Mouse (Mus musculus) liver, embryonic 14.5 days (tissue): ENCODE measurements around the gene Maml2. TPM values are rescaled to one million over a fixed set of nuclear protein-coding genes. Genes with fewer than 3 reads are reported as not detected.

Experiments
- ATAC-seq: fragments of 200-750 bp; cut with Nextera tagmentation; 2 replicates; pipeline ENCODE4 v1.8.0; 2017; ENCODE audit warnings: moderate number of reproducible peaks, mild to moderate bottlenecking, moderate library complexity; ENCODE audit not compliant: insufficient read depth
- DNase-seq, 3 experiments: peaks; one replicate each; pipeline ENCODE4 v3.0.0-alpha.2; 2012 to 2013; ENCODE audit warnings: low read depth in 3 of 3, low spot score in 3 of 3
- H3K27ac ChIP-seq: fragments of 300-500 bp; sonication (generic); 2 replicates; pipeline ENCODE4 v1.5.1; 2014; ENCODE audit warnings: moderate library complexity, mild to moderate bottlenecking, control low read depth, inconsistent platforms
- H3K27me3 ChIP-seq: fragments of 300-500 bp; sonication (generic); 2 replicates; pipeline ENCODE4 v1.6.1; 2014; ENCODE audit warnings: mild to moderate bottlenecking, low read length, moderate library complexity; ENCODE audit not compliant: control insufficient read depth, insufficient read depth
- H3K36me3 ChIP-seq: fragments of 300-500 bp; sonication (generic); replicated peaks from 2 replicates; pipeline ENCODE4 v1.6.1; 2014; ENCODE audit warnings: low read depth; ENCODE audit not compliant: control insufficient read depth, insufficient read depth
- H3K4me1 ChIP-seq, 2 experiments: fragments of 200-500 bp in 1 of 2; fragments of 300-500 bp in 1 of 2; sonication (generic) in 1 of 2; replicated peaks; 2 replicates each; pipeline ENCODE4 v1.6.1; 2012 to 2014; ENCODE audit warnings: antibody characterized with exemption in 1 of 2, inconsistent platforms in 1 of 2, low read length in 1 of 2; ENCODE audit not compliant: control insufficient read depth in 2 of 2, insufficient read depth in 2 of 2
- H3K4me2 ChIP-seq: fragments of 300-500 bp; sonication (generic); 2 replicates; pipeline ENCODE4 v1.6.1; 2014; ENCODE audit warnings: low read depth, mild to moderate bottlenecking, control low read depth, moderate library complexity
- H3K4me3 ChIP-seq, 2 experiments: fragments of 200-500 bp in 1 of 2; fragments of 300-500 bp in 1 of 2; sonication (generic) in 1 of 2; 2 replicates each; pipeline ENCODE4 v1.5.1; 2012 to 2014; ENCODE audit warnings: low read depth in 2 of 2, low read length in 2 of 2, mild to moderate bottlenecking in 2 of 2, control low read depth in 1 of 2, inconsistent platforms in 1 of 2, moderate library complexity in 1 of 2; ENCODE audit not compliant: insufficient read depth in 1 of 2
- H3K9ac ChIP-seq: fragments of 300-500 bp; sonication (generic); replicated peaks from 2 replicates; pipeline ENCODE4 v1.6.1; 2014; ENCODE audit warnings: mild to moderate bottlenecking, control low read depth, moderate library complexity
- H3K9me3 ChIP-seq: fragments of 300-500 bp; sonication (generic); 2 replicates; pipeline ENCODE4 v1.6.1; 2016; ENCODE audit warnings: low read length, mixed read lengths; ENCODE audit not compliant: control insufficient read depth
- CTCF ChIP-seq: IDR thresholded peaks from 2 replicates; pipeline ENCODE4 v1.5.1; 2016; ENCODE audit warnings: antibody characterized with exemption, low read depth, control low read depth
- EP300 ChIP-seq: IDR thresholded peaks from 2 replicates; pipeline ENCODE4 v1.6.1; 2016; ENCODE audit warnings: antibody characterized with exemption, low read depth
- WGBS: fragments of 180-500 bp; shearing (Covaris S2); extraction: QIAGEN DNeasy Blood & Tissue Kit; methylation state at CpG from one replicate; pipeline ENCODE4 v1.1.7; 2014; ENCODE audit not compliant: insufficient replicate concordance; 5-methylcytosine and 5-hydroxymethylcytosine counted together
- polyA plus RNA-seq, 2 experiments: library from polyadenylated mRNA; depleted of rRNA in 1 of 2; stranded (reverse) in 1 of 2; unstranded in 1 of 2; fragments of >200 nt; fragmentation: Nextera tagmentation in 1 of 2; extraction: Ambion mirVana in 1 of 2; gene quantifications; 2 replicates each; pipeline versions ENCODE4 v1.2.1 to v1.2.3; 2012 to 2014

Gene Maml2
- polyA plus RNA-seq, 2 experiments = 0.65 to 0.66 TPM

- no peak for ATAC-seq
- WGBS = 66% methylated on average over 10 of the region's 10 CpGs
Measured at GRCm38 (mm10) chr9:13592701-13593100, 294.9 kb downstream of the Maml2 start.

DNA sequence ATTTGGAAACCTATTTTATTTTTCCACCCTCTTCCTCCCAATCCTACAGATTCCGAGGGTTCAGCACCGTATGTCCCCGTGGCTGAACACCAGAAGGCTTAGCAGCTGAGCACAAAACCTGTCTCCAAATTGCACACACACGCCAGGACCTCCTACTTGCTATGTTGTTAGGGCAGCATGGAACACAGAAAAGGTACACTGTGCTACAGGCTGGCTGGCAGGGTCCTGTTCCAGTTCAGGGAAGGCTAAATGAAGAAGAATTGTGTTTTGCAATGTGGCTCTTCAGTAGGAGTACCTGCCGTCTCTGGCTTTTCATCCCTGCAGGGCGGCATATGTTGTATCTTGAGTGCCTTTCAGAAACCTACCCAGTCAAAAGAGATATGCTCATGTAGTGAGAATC, 300.0 kb downstream of the Maml2 start:
- WGBS = 64% methylated on average over 6 of the region's 6 CpGs

More at GRCm38 (mm10) chr9:13592701-13593100, 294.9 kb downstream of the Maml2 start:
- Histone ChIP-seq H3K9me3 (no peaks in the 10 kb centered on the region), H3K4me3 (no peak overlapping the region), H3K27ac (no peak overlapping the region), H3K4me1 (0 out of 4 replicates have a peak, but pooled peaks cover 0 to 3% of the 10 kb centered on the region in 2 experiments), H3K4me2 (no peak overlapping the region), H3K9ac (no peak overlapping the region), H3K27me3 (no peaks in the 10 kb centered on the region), H3K36me3 (no peaks in the 10 kb centered on the region)
- TF ChIP-seq CTCF = no peak
- no peak for TF ChIP-seq EP300
- DNase-seq = no peak

GRCm38 (mm10) chr9:13598596-13599333, 301.0 kb downstream of the Maml2 start:
- peak in 1 of 3 experiments; percentile 7 for DNase-seq
- H3K9me3 ChIP-seq = no peaks in the 10 kb centered on the region
- no peak overlapping the region for H3K4me2 ChIP-seq
- no peaks in the 10 kb centered on the region for H3K27me3 ChIP-seq
- no peak overlapping the region for H3K4me3 ChIP-seq
- 27% methylated on average over 4 of the region's 4 CpGs for WGBS
- TF ChIP-seq EP300 (no peak), CTCF (no peak)
- H3K36me3 ChIP-seq = no peaks in the 10 kb centered on the region
- H3K27ac ChIP-seq = no peak overlapping the region
- no peak overlapping the region for H3K9ac ChIP-seq
- peak; percentile 73; the same call in 1 of the 2 replicates for ATAC-seq
- H3K4me1 ChIP-seq = peaks cover 0 to 12% of the 10 kb centered on the region in 2 experiments; a peak in 2 of 4 replicates

More for the DNA sequence above, 300.0 kb downstream of the Maml2 start:
- no peak for ATAC-seq
- Histone ChIP-seq H3K4me1 (peaks cover 0 to 12% of the 10 kb centered on the region in 2 experiments; a peak in 2 of 4 replicates), H3K36me3 (no peaks in the 10 kb centered on the region), H3K27ac (no peak overlapping the region), H3K9me3 (no peaks in the 10 kb centered on the region), H3K9ac (no peak overlapping the region), H3K4me3 (no peak overlapping the region), H3K4me2 (no peak overlapping the region), H3K27me3 (no peaks in the 10 kb centered on the region)
- no peak for DNase-seq
- TF ChIP-seq CTCF (no peak), EP300 (no peak)

GRCm38 (mm10) chr9:13599334-13599614, 301.5 kb downstream of the Maml2 start:
- TF ChIP-seq EP300 (no peak), CTCF (no peak)
- 47% methylated on average over 3 of the region's 3 CpGs for WGBS
- no peak for ATAC-seq

GRCm38 (mm10) chr9:13599800-13600199, 302.0 kb downstream of the Maml2 start:
- Histone ChIP-seq H3K4me1 (peaks cover 0 to 12% of the 10 kb centered on the region in 2 experiments; a peak in 2 of 4 replicates), H3K27me3 (no peaks in the 10 kb centered on the region), H3K9me3 (no peaks in the 10 kb centered on the region), H3K36me3 (no peaks in the 10 kb centered on the region), H3K27ac (no peak overlapping the region), H3K9ac (no peak overlapping the region), H3K4me3 (no peak overlapping the region), H3K4me2 (no peak overlapping the region)
- 73% methylated on average over 6 of the region's 6 CpGs for WGBS
- TF ChIP-seq CTCF (no peak), EP300 (no peak)
- DNase-seq (no peak), ATAC-seq (no peak)

More at GRCm38 (mm10) chr9:13599334-13599614, 301.5 kb downstream of the Maml2 start:
- H3K4me1 ChIP-seq = peaks cover 0 to 12% of the 10 kb centered on the region in 2 experiments; a peak in 2 of 4 replicates
- H3K9me3 ChIP-seq = no peaks in the 10 kb centered on the region
- H3K4me2 ChIP-seq = no peak overlapping the region
- no peak overlapping the region for H3K27ac ChIP-seq
- H3K36me3 ChIP-seq = no peaks in the 10 kb centered on the region
- no peak overlapping the region for H3K9ac ChIP-seq
- no peaks in the 10 kb centered on the region for H3K27me3 ChIP-seq
- H3K4me3 ChIP-seq = no peak overlapping the region
- DNase-seq = no peak
